Mouse (Mus musculus) central nervous system, embryonic 14 days (tissue): ENCODE results near the gene Mcmbp. TPM values are rescaled to one million over a fixed set of nuclear protein-coding genes. Genes with fewer than 3 reads are reported as not detected.

ENCODE experiments used
- polyA plus RNA-seq: library from polyadenylated mRNA; depleted of rRNA; stranded (reverse); fragments of >200 nt; gene quantifications from 2 replicates; pipeline ENCODE4 v1.2.3, GENCODE M21; 2012; rRNA removed

Gene Mcmbp
- polyA plus RNA-seq, result 43.0 and 43.9 TPM in 2 replicates

DNA sequence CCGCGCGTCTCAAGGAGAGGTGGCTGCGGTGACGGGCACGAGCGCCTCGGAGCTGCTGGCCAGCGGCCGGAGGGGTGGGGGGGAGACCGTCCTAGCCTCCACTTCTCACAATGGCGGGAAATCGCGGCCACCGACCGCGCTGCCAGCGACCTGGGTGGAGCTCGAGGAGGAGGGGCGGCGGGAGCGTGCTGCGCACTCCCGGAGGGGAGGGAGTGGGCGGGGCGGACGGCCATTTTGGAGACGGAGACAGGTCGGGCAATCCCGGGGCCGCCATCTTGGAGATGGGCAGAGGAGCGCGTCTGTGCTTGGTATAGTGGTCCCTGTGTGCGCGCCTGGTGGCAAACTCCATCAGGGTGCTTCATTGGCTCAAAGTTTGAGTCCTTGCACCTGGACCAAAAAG is at the start of gene Mcmbp:
Mcmbp (minus strand) TSS at position 162 of the 400 bp plus-strand sequence.

DNA sequence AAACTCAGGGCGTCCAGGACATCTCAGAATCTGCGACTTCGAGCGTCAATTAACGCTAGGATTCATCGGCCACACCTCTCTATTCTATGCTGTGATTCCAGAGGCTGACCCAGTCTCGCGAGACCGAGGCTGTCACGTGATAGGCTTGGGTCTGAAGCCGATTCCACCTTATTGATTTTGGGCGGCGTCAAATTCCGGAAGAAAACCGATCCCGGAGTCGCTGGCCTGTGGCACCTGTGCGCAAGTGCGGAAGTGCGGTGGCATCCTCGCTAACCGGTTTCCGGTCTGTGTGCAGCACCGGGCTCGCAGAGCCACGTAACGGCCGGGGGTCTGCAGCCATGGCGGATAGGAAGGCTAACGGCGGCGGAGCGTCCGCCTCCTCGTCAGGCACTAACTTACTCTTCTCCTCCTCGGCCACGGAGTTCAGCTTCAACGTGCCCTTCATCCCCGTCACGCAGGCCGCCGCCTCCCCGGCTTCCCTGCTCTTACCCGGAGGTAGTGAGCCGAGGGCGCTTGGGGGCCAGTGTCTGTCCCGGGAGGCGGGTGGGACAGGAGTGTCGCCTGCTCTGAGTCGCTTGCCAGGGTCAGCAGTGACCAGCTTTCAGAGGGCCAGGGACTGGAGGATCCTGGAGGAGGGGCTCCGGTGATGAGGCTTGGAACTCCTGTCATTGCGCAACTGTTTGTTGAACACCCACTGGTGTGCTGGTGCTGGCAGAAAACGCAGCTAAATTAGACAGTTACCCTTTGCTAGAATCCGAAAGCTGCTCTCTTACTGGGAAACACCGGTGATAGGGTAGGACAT is 4.6 kb upstream of the Mcmbp start, which contains the start of gene Sec23ip:
Sec23ip (plus strand) TSS at position 260 of the 802 bp plus-strand sequence.

Other genes starting within 250 kb of the Mcmbp start
- 3.1 and 7.2 TPM in 2 replicates for gene Bag3, start 216.9 kb downstream of the Mcmbp start, polyA plus RNA-seq
- 128 and 141 TPM in 2 replicates for gene Inpp5f, start 129.2 kb downstream of the Mcmbp start, polyA plus RNA-seq
- 26.7 and 26.8 TPM in 2 replicates for gene Sec23ip, start 4.4 kb upstream of the Mcmbp start, polyA plus RNA-seq